In genomic region chr5:89149436-89150040, GRCm38 (mm10) we compare ENCODE assay signal across 14 mouse cellular contexts.
DNase-seq lines count a peak whose midpoint lies in the region; ATAC-seq lines count a peak whose summit lies in the region.
"Had no signal": no experiment of that assay in that cellular context is flagged by ENCODE, and none has a peak within 500 bp of the region (broad histone marks: within the 10 kb centered on the region; RNA-seq: fewer than 3 reads in every experiment).

No protein-coding gene starts in this region.

- peaks cover 25% of the 10 kb centered on the region for H3K4me1 ChIP-seq in lung, embryonic 15.5 days
- H3K4me1 ChIP-seq in heart, embryonic 15.5 days (replicated peaks), result peaks cover 10% of the 10 kb centered on the region
- H3K4me1 ChIP-seq: megakaryocyte, embryonic 14.5 days had no signal

- WGBS in lung, embryonic 15.5 days, result 15% methylated on average over 2 of the region's 2 CpGs
- 13% methylated on average over 2 of the region's 2 CpGs for WGBS in heart, embryonic 15.5 days

- H3K9me3 ChIP-seq in lung, embryonic 15.5 days, result no peaks in the 10 kb centered on the region
- no peaks in the 10 kb centered on the region for H3K9me3 ChIP-seq in heart, embryonic 15.5 days (replicated peaks)
- H3K9me3 ChIP-seq: megakaryocyte, embryonic 14.5 days had no signal

- peak overlapping the region; percentile 76 for H3K27ac ChIP-seq in lung, embryonic 15.5 days
- peak overlapping the region; percentile 46 for H3K27ac ChIP-seq in heart, embryonic 15.5 days

- ATAC-seq in lung, embryonic 15.5 days (ENCODE audit: borderline replicate concordance, extremely low read depth, low FRiP score, low TSS enrichment), result peak; percentile 48; the same call in 1 of the 2 replicates
- peak; percentile 69 for ATAC-seq in heart, embryonic 15.5 days (replicated peaks; ENCODE audit: insufficient number of reproducible peaks, insufficient read depth, low FRiP score, low read depth)
- ATAC-seq: activated CD4-positive, CD25-positive, alpha-beta regulatory T cell, adult 4 months had no signal

- H3K27me3 ChIP-seq in lung, embryonic 15.5 days, result no peaks in the 10 kb centered on the region
- H3K27me3 ChIP-seq in heart, embryonic 15.5 days, result no peaks in the 10 kb centered on the region
- H3K27me3 ChIP-seq: megakaryocyte, embryonic 14.5 days had no signal

- peak; percentile 24 for DNase-seq in cerebellum, adult 9-11 months
- DNase-seq in cerebellum, adult 11-12 months, result no peak
- no peak for DNase-seq in lung, postnatal 36 days
- peak; percentile 8 for DNase-seq in yolk sac, embryonic 10.5 days (ENCODE audit: low spot score)
- no peak for DNase-seq in adrenal gland, postnatal 36 days
- DNase-seq in right cerebral cortex, adult 2 months (ENCODE audit: low spot score in 2 of 2), result no peak
- DNase-seq: kidney, adult 18-20 months; retina, postnatal 1 day had no signal

- no peak overlapping the region for H3K4me3 ChIP-seq in lung, embryonic 15.5 days
- no peak overlapping the region for H3K4me3 ChIP-seq in heart, embryonic 15.5 days
- H3K4me3 ChIP-seq: erythroblast, embryonic 14.5 days; megakaryocyte, embryonic 14.5 days had no signal

- no peaks in the 10 kb centered on the region for H3K36me3 ChIP-seq in lung, embryonic 15.5 days
- no peaks in the 10 kb centered on the region for H3K36me3 ChIP-seq in heart, embryonic 15.5 days

- H3K4me2 ChIP-seq in lung, embryonic 15.5 days, result no peak overlapping the region
- H3K4me2 ChIP-seq in heart, embryonic 15.5 days, result no peak overlapping the region
- H3K4me2 ChIP-seq: liver, embryonic 11.5 days had no signal

- no peak overlapping the region for H3K9ac ChIP-seq in lung, embryonic 15.5 days
- no peak overlapping the region for H3K9ac ChIP-seq in heart, embryonic 15.5 days

Comparison
In these comparisons a context has a peak if more than half of its experiments do, and no peak if none do; other contexts are left out.
1. DNase-seq: peak in cerebellum, adult 9-11 months (single experiment) and yolk sac, embryonic 10.5 days (single experiment); none in cerebellum, adult 11-12 months (single experiment), lung, postnatal 36 days (single experiment), adrenal gland, postnatal 36 days (0 of 2) and right cerebral cortex, adult 2 months (0 of 2).